Mouse (Mus musculus): Measurements from ENCODE around the gene Armh1.

DNA sequence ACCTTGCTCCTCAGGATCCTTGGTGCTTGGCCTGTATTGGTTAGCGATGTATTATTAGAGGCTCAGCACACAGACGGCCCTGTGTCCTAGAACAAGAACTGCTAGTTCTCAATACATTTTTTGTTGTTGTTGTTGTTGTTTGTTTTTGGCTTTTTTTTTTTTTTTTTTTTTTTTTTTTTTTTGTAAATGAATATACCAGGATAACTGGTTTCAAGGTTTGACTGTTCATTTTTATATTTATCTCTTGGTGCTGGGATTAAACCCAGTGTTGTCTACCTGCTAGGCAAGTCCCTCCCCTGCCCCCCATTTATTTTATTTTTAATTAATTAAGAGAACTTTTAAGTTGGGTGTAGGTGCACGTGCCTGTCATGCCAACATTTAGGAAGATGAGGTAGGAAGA lies 63.0 kb downstream of the Armh1 start:
- peak; percentile 59; the same call in 1 of the 2 replicates for TF ChIP-seq ZNF384 (IDR thresholded peaks at IDR 0.05; ENCODE audit: low read depth, low read length)
- TF ChIP-seq ZC3H11A (IDR thresholded peaks at IDR 0.05; ENCODE audit: borderline replicate concordance, low read depth, low read length), result no peak
- TF ChIP-seq CHD2 (IDR thresholded peaks at IDR 0.05; ENCODE audit: low read depth, low read length), result no peak
